Comparison of ENCODE assay signal across 24 mouse cellular contexts in the genomic region with DNA sequence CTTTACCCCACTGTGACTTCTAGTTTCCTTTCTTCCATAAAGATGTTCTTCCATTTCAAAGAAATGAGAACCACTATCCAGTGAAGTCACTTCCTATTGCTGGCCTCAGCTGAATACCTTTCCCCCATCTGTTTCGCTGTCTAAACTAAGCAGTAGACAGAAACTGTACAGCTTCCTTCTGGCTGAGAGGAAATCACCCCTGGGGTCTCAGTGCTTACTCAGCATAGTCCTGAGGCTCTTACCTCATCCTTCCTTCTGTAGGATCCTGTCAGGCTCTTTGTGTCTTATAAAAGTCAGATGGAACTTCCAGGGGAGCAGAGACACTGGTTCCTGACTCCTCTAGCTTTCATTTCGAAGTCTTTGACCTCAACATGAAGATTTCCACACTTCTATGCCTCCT. TPM values are rescaled to one million over a fixed set of nuclear protein-coding genes. Genes with fewer than 3 reads are reported as not detected.
DNase-seq lines count a peak whose midpoint lies in the region; ATAC-seq and TF ChIP-seq lines count a peak whose summit lies in the region.
"Had no signal": no experiment of that assay in that cellular context is flagged by ENCODE, and none has a peak within 500 bp of the region (broad histone marks: within the 10 kb centered on the region; RNA-seq: fewer than 3 reads in every experiment).

A gene (plus strand): TSS at position 317 of the 400 bp plus-strand sequence.

- no peak for TF ChIP-seq EP300 in CH12.LX (IDR thresholded peaks at IDR 0.05; ENCODE audit: low read length)

- no peak within 1 kb of the TSS for H3K9ac ChIP-seq in intestine, embryonic 14.5 days (ENCODE audit: low read length)
- no peak within 1 kb of the TSS for H3K9ac ChIP-seq in intestine, postnatal 0 days (ENCODE audit: low read depth, low read length)
- H3K9ac ChIP-seq in lung, embryonic 14.5 days, result no peak within 1 kb of the TSS
- no peak within 1 kb of the TSS for H3K9ac ChIP-seq in CH12.LX (ENCODE audit: insufficient read depth, low read depth)
- H3K9ac ChIP-seq: forebrain, embryonic 12.5 days; hindbrain, embryonic 13.5 days; liver, embryonic 13.5 days; neural tube, embryonic 13.5 days had no signal

- no peaks in the 10 kb centered on the region for H3K79me2 ChIP-seq in CH12.LX (replicated peaks; ENCODE audit: control insufficient read depth, extremely low read depth, insufficient read depth, poor library complexity, severe bottlenecking)

- DNase-seq in intestine, embryonic 14.5 days (ENCODE audit: low spot score), result no peak
- peak; percentile 12 for DNase-seq in lung, embryonic 14.5 days
- no peak for DNase-seq in lung, postnatal 10 days
- DNase-seq in CH12.LX (ENCODE audit: extremely low read depth), result peak; percentile 31
- no peak for DNase-seq in layer of hippocampus, postnatal 25 days (ENCODE audit: extremely low spot score in 1 of 2, low spot score in 1 of 2)
- DNase-seq: adrenal gland, postnatal 10 days; cerebellum, adult 9-10 months; embryo, embryonic 11 days; gastrocnemius, postnatal 14 days; heart, postnatal 10 days; kidney, adult 11 months; kidney, postnatal 14 days; liver, embryonic 13.5 days; right cerebral cortex, postnatal 25 days had no signal

- H3K9me3 ChIP-seq in intestine, embryonic 14.5 days (ENCODE audit: control insufficient read depth, low read length), result 0 out of 2 replicates have a peak, but pooled peaks cover 4% of the 10 kb centered on the region
- no peaks in the 10 kb centered on the region for H3K9me3 ChIP-seq in intestine, postnatal 0 days (ENCODE audit: control insufficient read depth)
- no peaks in the 10 kb centered on the region for H3K9me3 ChIP-seq in lung, embryonic 14.5 days (ENCODE audit: low read depth, low read length)
- H3K9me3 ChIP-seq in CH12.LX (replicated peaks; ENCODE audit: low read length), result no peaks in the 10 kb centered on the region
- H3K9me3 ChIP-seq: forebrain, embryonic 12.5 days; hindbrain, embryonic 13.5 days; liver, embryonic 13.5 days; neural tube, embryonic 13.5 days had no signal

- in situ Hi-C loops in CH12.LX (cut with MboI; ENCODE audit: low pct_ligation_motif_present, low pct_unique_long_range_greater_than_20kb, low sequenced_read_pairs), result no loop called here

- peak within 1 kb of the TSS; percentile 29; the same call in 1 of the 2 replicates for H3K27ac ChIP-seq in intestine, embryonic 14.5 days (ENCODE audit: low read depth)
- H3K27ac ChIP-seq in intestine, postnatal 0 days (ENCODE audit: low read depth, low read length), result no peak within 1 kb of the TSS
- H3K27ac ChIP-seq in lung, embryonic 14.5 days (ENCODE audit: low read depth), result peak within 1 kb of the TSS; percentile 70; the same call in 1 of the 2 replicates
- no peak within 1 kb of the TSS for H3K27ac ChIP-seq in CH12.LX (ENCODE audit: insufficient read depth, low read depth)
- H3K27ac ChIP-seq: forebrain, embryonic 12.5 days; heart, embryonic 10.5 days; hindbrain, embryonic 13.5 days; liver, embryonic 13.5 days; neural tube, embryonic 13.5 days; stomach, postnatal 0 days had no signal

- no peak within 1 kb of the TSS for H3K4me3 ChIP-seq in intestine, embryonic 14.5 days (ENCODE audit: low read depth, low read length)
- H3K4me3 ChIP-seq in intestine, postnatal 0 days (ENCODE audit: low read depth, low read length), result no peak within 1 kb of the TSS
- H3K4me3 ChIP-seq in lung, embryonic 14.5 days (ENCODE audit: low read depth, low read length), result no peak within 1 kb of the TSS
- H3K4me3 ChIP-seq in CH12.LX (replicated peaks in 1 of 3; ENCODE audit: low read depth in 2 of 3, low read length in 2 of 3, poor library complexity in 1 of 3), result no peak within 1 kb of the TSS
- H3K4me3 ChIP-seq: forebrain, embryonic 12.5 days; heart, embryonic 10.5 days; hindbrain, embryonic 13.5 days; liver, embryonic 13.5 days; neural tube, embryonic 13.5 days had no signal

- no peak for TF ChIP-seq CTCF in intestine, postnatal 0 days (IDR thresholded peaks at IDR 0.05; ENCODE audit: low read depth)
- TF ChIP-seq CTCF in lung, embryonic 14.5 days (IDR thresholded peaks at IDR 0.05; ENCODE audit: low read depth), result no peak
- TF ChIP-seq CTCF in CH12.LX (conservative IDR thresholded peaks at IDR 0.05 in 1 of 2, IDR thresholded peaks at IDR 0.05 in 1 of 2; ENCODE audit: low read depth in 2 of 2, low read length in 2 of 2), result no peak

- 61% methylated on average over 2 of the region's 2 CpGs for WGBS in intestine, embryonic 14.5 days
- 67% methylated on average over 2 of the region's 2 CpGs for WGBS in intestine, postnatal 0 days
- WGBS in lung, embryonic 14.5 days, result 54% methylated on average over 2 of the region's 2 CpGs

- dilution Hi-C loops in CH12.LX (cut with MboI; ENCODE audit: extremely low pct_ligation_motif_present, extremely low pct_unique_long_range_greater_than_20kb, low sequenced_read_pairs), result no loop called here

- no peak for TF ChIP-seq RAD21 in CH12.LX (IDR thresholded peaks at IDR 0.05; ENCODE audit: low read depth, low read length)

- no peak within 1 kb of the TSS for H3K4me2 ChIP-seq in intestine, embryonic 14.5 days (ENCODE audit: low read length)
- H3K4me2 ChIP-seq in intestine, postnatal 0 days (replicated peaks; ENCODE audit: low read depth), result no peak within 1 kb of the TSS
- H3K4me2 ChIP-seq in lung, embryonic 14.5 days, result no peak within 1 kb of the TSS
- peak within 1 kb of the TSS; percentile 35; the same call in 1 of the 2 replicates for H3K4me2 ChIP-seq in CH12.LX (ENCODE audit: insufficient read depth, low read depth, poor library complexity, severe bottlenecking)
- H3K4me2 ChIP-seq: forebrain, embryonic 12.5 days; hindbrain, embryonic 13.5 days; liver, embryonic 13.5 days; neural tube, embryonic 13.5 days had no signal

- no peak for TF ChIP-seq POLR2A in CH12.LX (IDR thresholded peaks at IDR 0.05; ENCODE audit: low read depth, low read length)

- no peaks in the 10 kb centered on the region for H3K36me3 ChIP-seq in intestine, embryonic 14.5 days (ENCODE audit: control insufficient read depth, insufficient read depth, low read length)
- H3K36me3 ChIP-seq in intestine, postnatal 0 days (ENCODE audit: control insufficient read depth, insufficient read depth), result no peaks in the 10 kb centered on the region
- H3K36me3 ChIP-seq in lung, embryonic 14.5 days (ENCODE audit: insufficient read depth), result no peaks in the 10 kb centered on the region
- no peaks in the 10 kb centered on the region for H3K36me3 ChIP-seq in CH12.LX (replicated peaks in 1 of 2; ENCODE audit: control insufficient read depth in 1 of 2, insufficient read depth in 1 of 2, low read length in 1 of 2)
- H3K36me3 ChIP-seq: forebrain, embryonic 12.5 days; heart, embryonic 10.5 days; hindbrain, embryonic 13.5 days; liver, embryonic 13.5 days; neural tube, embryonic 13.5 days had no signal

- ATAC-seq in intestine, embryonic 14.5 days (replicated peaks; ENCODE audit: low FRiP score, low TSS enrichment, low read depth), result no peak
- no peak for ATAC-seq in intestine, postnatal 0 days
- no peak for ATAC-seq in lung, embryonic 14.5 days (ENCODE audit: insufficient read depth)
- ATAC-seq in granulocyte monocyte progenitor cell, adult 5-6 weeks (replicated peaks; ENCODE audit: poor library complexity, severe bottlenecking), result peak; percentile 91
- no peak for ATAC-seq in megakaryocyte-erythroid progenitor cell, adult 5-6 weeks (replicated peaks; ENCODE audit: low FRiP score, low TSS enrichment, poor library complexity, severe bottlenecking)

- H3K4me1 ChIP-seq in intestine, embryonic 14.5 days (replicated peaks; ENCODE audit: control insufficient read depth, insufficient read depth, low read length), result no peaks in the 10 kb centered on the region
- no peaks in the 10 kb centered on the region for H3K4me1 ChIP-seq in intestine, postnatal 0 days (replicated peaks; ENCODE audit: control insufficient read depth, insufficient read depth, low read length)
- 0 out of 2 replicates have a peak, but pooled peaks cover 3% of the 10 kb centered on the region for H3K4me1 ChIP-seq in lung, embryonic 14.5 days (ENCODE audit: insufficient read depth)
- peaks cover 4 to 17% of the 10 kb centered on the region in 2 experiments for H3K4me1 ChIP-seq in CH12.LX (ENCODE audit: control insufficient read depth in 1 of 2, insufficient read depth in 2 of 2)
- H3K4me1 ChIP-seq: forebrain, embryonic 12.5 days; heart, embryonic 10.5 days; hindbrain, embryonic 13.5 days; liver, embryonic 13.5 days; neural tube, embryonic 13.5 days had no signal

- no peaks in the 10 kb centered on the region for H3K27me3 ChIP-seq in intestine, embryonic 14.5 days (replicated peaks; ENCODE audit: control insufficient read depth, insufficient read depth, low read length)
- no peaks in the 10 kb centered on the region for H3K27me3 ChIP-seq in intestine, postnatal 0 days (replicated peaks; ENCODE audit: control insufficient read depth, insufficient read depth, low read length)
- H3K27me3 ChIP-seq in lung, embryonic 14.5 days (ENCODE audit: insufficient read depth, low read length), result no peaks in the 10 kb centered on the region
- H3K27me3 ChIP-seq in CH12.LX (replicated peaks), result peaks cover 31% of the 10 kb centered on the region
- H3K27me3 ChIP-seq: forebrain, embryonic 12.5 days; hindbrain, embryonic 13.5 days; liver, embryonic 13.5 days; neural tube, embryonic 13.5 days had no signal

TF ChIP-seq in CH12.LX, 34 proteins besides CTCF, POLR2A, EP300 and RAD21:
- TF ChIP-seq MAFK (IDR thresholded peaks at IDR 0.05; ENCODE audit: insufficient replicate concordance, low read length) (peak; percentile 85), SMC3 (IDR thresholded peaks at IDR 0.05; ENCODE audit: low read depth, low read length) (no peak)

RNA-seq across cellular contexts. Expression of the gene that starts here (rescaled TPM):
- polyA plus RNA-seq in intestine, embryonic 14.5 days (2014; fragmentation: Nextera tagmentation; extraction: Ambion mirVana), result 5.0 and 6.0 TPM in 2 replicates
- polyA plus RNA-seq in intestine, postnatal 0 days (2015; fragmentation: Nextera tagmentation; extraction: Ambion mirVana), result 1.9 TPM in 2 replicates
- polyA plus RNA-seq in lung, embryonic 14.5 days (2014; fragmentation: Nextera tagmentation; extraction: Ambion mirVana), result 2.9 and 5.3 TPM in 2 replicates
- total RNA-seq in CH12.LX (2012; rRNA removed) (not detected in 2 replicates), CH12.LX (2014; rRNA removed) (not detected in 2 replicates)
- 0.51 and 0.53 TPM in 2 replicates for polyA plus RNA-seq in CH12.LX (2012; ENCODE audit: insufficient read length, low read depth)
- total RNA-seq in granulocyte monocyte progenitor cell, adult 5-6 weeks (2014; fragmentation: Nextera tagmentation), result not detected in 2 replicates
- not detected in 2 replicates for total RNA-seq in granulocyte monocyte progenitor cell, adult 5-6 weeks (2017)
- not detected in 2 replicates for total RNA-seq in megakaryocyte-erythroid progenitor cell, adult 5-6 weeks (2014; fragmentation: Nextera tagmentation)
- total RNA-seq in megakaryocyte-erythroid progenitor cell, adult 5-6 weeks (2017), result not detected in 2 replicates
- not detected for total RNA-seq in layer of hippocampus, postnatal 25 days (2021)
- total RNA-seq: left cerebral cortex, postnatal 25 days; monocyte, adult 5-6 weeks had no signal
- polyA plus RNA-seq: heart, embryonic 10.5 days had no signal

Comparison
In these comparisons a context has a peak if more than half of its experiments do, and no peak if none do; other contexts are left out.
1. H3K27ac ChIP-seq: peak in intestine, embryonic 14.5 days (single experiment) and lung, embryonic 14.5 days (single experiment); none in intestine, postnatal 0 days (single experiment) and CH12.LX (single experiment).
2. Peak in DNase-seq and H3K4me2 ChIP-seq in CH12.LX; RNA of the gene not detected or under 1 TPM.
3. Peak in ATAC-seq in granulocyte monocyte progenitor cell, adult 5-6 weeks; RNA of the gene not detected or under 1 TPM.